Mouse (Mus musculus): ENCODE results near the gene Fgfr1op.

Gene Fgfr1op

DNA sequence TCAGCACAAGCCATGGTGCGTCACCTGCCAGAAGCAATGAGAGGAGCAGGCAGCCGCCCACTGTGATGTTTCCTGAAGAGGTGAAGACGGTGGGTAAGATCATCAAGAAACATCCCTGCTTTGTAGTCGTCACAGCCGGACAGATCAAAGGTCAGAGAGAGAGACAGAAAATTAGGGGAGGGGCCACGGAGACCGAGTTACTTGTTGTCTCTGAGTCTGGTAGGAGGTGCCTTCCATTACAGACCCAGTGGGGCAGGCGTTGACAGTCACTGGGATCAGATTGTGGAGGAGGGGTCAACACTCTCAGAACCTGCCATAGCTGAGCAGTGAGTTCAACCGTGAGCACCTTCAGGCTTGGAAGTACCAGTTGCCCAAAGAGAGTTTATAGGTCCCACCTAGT lies 63.3 kb downstream of the Fgfr1op start:
- DNase-seq (ENCODE audit: low spot score), result no peak

GRCm38 (mm10) chr17:8229607-8230006 lies 64.3 kb downstream of the Fgfr1op start:
- DNase-seq (ENCODE audit: low spot score), result no peak

- no peak for DNase-seq (ENCODE audit: low spot score)
These were observed 66.8 kb downstream of the Fgfr1op start for GRCm38 (mm10) chr17:8232089-8232488.

GRCm38 (mm10) chr17:8233618-8234214 lies 68.4 kb downstream of the Fgfr1op start:
- no peak for DNase-seq (ENCODE audit: low spot score)

- no peak for DNase-seq (ENCODE audit: low spot score)
These were observed 69.2 kb downstream of the Fgfr1op start for GRCm38 (mm10) chr17:8234537-8234936.

DNA sequence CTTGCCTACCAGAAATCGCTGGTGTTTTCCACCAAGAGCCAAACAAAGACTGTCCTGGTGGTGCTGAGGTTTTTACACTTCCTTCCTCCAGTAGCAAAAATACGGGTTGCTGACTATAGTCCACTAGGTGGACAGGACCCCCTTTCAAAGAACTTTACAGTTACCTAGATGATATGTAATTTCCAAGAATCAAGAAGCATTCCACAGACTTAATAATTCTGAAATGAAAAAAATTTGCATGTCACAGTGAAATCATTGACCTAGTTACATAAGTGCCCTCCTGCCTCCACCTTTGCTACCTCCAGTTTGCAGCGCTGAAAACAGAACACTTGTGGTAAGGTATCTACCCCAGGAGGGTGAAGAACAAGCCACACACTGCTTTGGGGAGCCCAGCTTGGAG lies 70.4 kb downstream of the Fgfr1op start, which contains the start of gene Ccr6:
TSS of gene Ccr6 (plus strand) at position 301 of the 400 bp plus-strand sequence.
- no peak for DNase-seq (ENCODE audit: low spot score)

GRCm38 (mm10) chr17:8238012-8238710 lies 72.9 kb downstream of the Fgfr1op start:
- DNase-seq (ENCODE audit: low spot score), result no peak

GRCm38 (mm10) chr17:8239561-8239960 lies 74.3 kb downstream of the Fgfr1op start:
- no peak for DNase-seq (ENCODE audit: low spot score)

DNA sequence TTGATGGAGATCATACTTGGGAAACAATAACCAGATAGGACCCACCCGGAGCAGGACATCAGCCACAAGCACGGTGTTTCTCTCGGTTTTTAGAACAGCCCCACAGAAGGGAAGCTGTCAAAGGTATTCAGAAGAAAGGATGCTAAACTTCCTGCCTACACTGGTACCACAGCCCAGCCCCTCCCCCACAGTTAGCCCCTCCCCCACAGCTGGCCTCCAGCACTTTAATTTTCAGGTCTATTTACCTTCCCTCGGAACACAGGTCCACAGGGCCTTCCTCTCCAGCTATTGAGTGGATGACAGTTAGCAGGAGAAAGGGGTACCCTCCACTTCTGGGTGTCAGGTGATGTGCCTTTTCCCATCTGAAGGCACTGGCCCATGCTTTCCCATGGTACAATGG lies 75.2 kb downstream of the Fgfr1op start:
- no peak for DNase-seq (ENCODE audit: low spot score)

- DNase-seq (ENCODE audit: low spot score), result no peak
These were observed 76.3 kb downstream of the Fgfr1op start for GRCm38 (mm10) chr17:8241645-8242044.

DNA sequence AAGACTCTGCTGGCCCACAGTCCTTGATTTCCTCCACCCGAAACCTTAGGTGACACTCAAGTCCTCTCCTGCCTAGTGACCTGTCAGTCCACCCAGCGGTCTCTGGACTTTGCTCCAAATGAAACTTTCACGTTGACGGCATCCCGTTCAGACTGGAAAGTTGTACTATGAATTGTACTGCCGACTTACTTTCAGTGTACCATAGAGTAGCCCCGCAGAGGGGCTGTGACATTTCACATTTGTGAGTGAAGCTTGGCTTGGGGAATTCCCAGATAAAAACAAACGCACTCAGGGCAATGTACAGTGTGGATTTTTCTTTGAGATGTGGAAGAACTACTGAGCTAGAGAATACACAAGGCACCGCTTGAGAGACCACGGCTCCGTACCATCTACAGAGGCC lies 76.9 kb downstream of the Fgfr1op start:
- no peak for DNase-seq (ENCODE audit: low spot score)

- no peak for DNase-seq (ENCODE audit: low spot score)
These were observed 78.8 kb downstream of the Fgfr1op start for GRCm38 (mm10) chr17:8244124-8244523.

DNA sequence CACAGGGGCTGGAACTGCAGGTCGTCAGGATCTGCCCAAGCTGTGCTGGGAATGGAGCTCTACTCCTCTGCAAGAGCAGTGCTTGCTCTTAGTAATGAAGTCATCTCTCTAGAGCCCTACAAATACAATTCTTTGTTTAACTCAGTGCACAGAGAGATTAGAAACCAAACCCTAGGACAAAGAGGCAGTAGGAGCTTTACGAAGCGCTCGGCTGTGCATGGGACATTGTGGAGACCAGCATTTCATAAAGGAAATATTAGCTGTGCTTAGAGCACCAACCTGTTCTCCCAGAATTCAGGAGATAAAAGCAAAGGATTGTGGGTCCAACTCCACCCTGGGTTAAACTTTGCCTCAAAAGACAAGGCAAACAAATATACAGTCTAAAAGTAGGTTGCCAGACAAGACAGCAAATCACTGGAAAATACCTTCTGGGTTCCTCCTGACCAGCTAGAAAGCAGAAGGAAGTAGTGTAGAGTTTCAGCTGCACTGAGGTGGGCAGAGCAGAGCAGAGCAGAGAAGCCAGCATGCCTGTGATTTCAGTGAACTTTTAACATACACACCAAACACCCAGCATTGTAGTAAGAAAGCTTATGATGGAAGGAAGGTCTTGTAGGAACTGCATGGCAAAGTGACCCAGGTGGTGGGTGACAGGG lies 80.9 kb downstream of the Fgfr1op start:
- no peak for DNase-seq (ENCODE audit: low spot score)
